Mouse (Mus musculus) cerebellum, postnatal 36 days (tissue): ENCODE results near the gene Mobp.
"Not testable (repeated sequence)": the region's sequence is repeated elsewhere in the genome, so short reads cannot be mapped to it uniquely, and the experiment has no call there.

Source experiments
- DNase-seq, 2 experiments: peaks; one replicate each; pipeline ENCODE4 v3.0.0; 2021 to 2022; ENCODE audit warnings: mixed read lengths in 2 of 2

Gene Mobp

GRCm38 (mm10) chr9:120149222-120149828 lies at the start of gene Mobp:
Mobp (plus strand) TSS chr9:120149707.
- no peak for DNase-seq

DNA sequence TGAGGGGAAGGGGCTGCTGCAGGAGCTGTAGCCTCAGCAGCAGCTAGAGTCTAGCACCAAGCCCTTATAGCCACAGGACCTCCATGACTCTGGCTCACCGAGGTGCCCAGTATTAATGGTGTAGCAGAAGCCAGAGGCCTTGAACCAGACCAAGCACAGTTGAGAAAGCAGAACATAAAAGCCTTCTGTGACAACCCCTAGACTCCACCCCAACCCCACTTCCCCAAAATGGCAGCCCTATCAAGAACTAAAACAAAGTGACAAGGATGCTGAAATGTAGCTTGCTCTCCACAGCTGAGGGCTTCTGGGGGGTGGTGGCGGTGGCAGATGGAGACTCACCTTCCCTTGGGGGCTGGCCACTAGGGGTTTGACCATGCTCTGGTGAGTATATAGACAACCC lies 48.3 kb upstream of the Mobp start:
- no peak for DNase-seq

- DNase-seq = not testable (repeated sequence)
Observed at GRCm38 (mm10) chr9:120108953-120109352, 40.6 kb upstream of the Mobp start.

DNA sequence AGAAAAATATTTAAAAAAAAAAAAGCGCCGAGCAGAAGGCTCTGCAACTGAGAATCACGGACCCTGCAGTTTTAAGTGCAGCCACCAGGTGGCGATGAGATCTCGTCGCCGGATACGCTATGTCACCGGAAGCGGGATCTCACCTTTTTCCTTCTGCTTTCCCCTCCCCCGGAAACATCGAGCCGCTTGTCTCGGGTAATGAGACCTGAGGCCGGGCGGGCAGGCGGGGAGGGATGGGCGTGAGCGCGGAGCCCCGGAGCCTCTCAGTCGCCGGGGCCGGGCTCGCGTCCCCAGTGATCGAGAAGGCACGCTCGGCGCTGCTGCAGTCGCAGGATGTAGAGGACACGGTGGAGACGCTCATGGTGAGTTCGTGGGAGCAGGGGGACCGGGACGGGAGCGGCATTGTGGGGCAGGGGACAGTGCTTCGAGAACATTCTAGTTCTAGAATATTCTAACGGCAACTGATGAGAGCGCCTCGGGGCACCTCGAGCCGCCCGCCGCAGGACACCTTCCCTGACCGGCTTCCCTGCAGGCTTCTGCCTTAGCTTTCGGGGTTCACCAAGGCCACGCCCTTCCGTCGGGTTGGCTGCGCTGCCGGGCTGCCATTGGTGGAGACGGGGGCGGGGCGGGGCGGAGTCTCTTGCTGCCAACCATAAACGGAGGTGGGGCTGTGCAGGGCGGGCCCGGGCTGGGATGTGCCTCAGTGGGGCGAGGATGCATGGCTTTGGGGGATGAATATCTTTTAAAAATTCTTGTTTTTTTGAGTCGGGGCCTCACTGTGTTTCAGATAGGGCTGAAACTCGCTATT lies 39.1 kb upstream of the Mobp start, which contains the start of gene Slc25a38:
Gene Slc25a38 (plus strand): TSS at position 164 of the 808 bp plus-strand sequence.
- DNase-seq = peak; percentile 95 to 97

GRCm38 (mm10) chr9:120111156-120111945 lies 38.2 kb upstream of the Mobp start:
- no peak for DNase-seq

GRCm38 (mm10) chr9:120112472-120112871 lies 37.0 kb upstream of the Mobp start:
- no peak for DNase-seq

- DNase-seq = no peak
Observed at GRCm38 (mm10) chr9:120113456-120113855, 36.1 kb upstream of the Mobp start.

- DNase-seq = no peak
Observed at GRCm38 (mm10) chr9:120114051-120114788, 35.3 kb upstream of the Mobp start.

GRCm38 (mm10) chr9:120114789-120115151 lies 34.7 kb upstream of the Mobp start:
- no peak for DNase-seq

GRCm38 (mm10) chr9:120115580-120115979 lies 33.9 kb upstream of the Mobp start:
- DNase-seq = no peak

DNA sequence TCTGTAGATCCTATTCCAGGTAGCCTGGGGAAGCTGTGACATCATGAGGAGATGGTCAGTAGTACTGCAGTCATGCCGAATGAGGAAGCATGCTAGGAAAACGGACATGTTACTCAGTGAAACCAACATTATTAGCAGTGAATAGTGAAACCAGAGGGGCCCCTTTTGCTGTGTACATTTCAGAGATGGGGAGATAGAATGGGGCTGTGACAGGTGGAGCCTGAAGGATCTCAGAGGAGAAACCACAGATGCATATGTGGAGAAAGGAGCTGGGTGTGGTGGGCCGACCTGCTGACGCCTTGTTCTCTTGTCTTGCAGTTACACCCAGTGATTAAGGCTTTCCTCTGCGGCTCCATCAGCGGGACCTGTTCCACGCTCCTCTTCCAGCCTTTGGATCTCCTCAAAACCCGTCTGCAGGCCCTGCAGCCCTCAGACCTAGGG lies 33.3 kb upstream of the Mobp start:
- no peak for DNase-seq

DNA sequence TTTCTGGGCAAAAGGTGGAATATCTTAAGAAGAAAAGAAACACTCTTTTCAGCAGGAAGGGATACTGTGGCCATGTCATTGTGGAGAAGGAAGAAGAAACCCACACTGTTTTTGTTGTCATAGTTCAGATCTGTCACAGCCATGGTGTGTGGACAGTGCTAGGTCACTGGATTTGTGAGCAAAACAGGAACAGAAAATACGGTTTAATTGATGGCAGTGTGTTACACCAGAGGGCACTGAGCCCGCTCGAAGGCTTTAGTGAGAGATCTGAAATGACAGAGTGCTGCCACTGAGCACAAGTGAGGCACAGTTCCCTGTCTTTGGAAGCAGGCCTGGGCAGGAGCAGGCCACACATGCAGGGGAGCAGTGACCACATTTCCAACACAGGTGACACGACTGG lies 31.3 kb upstream of the Mobp start:
- DNase-seq = no peak

DNA sequence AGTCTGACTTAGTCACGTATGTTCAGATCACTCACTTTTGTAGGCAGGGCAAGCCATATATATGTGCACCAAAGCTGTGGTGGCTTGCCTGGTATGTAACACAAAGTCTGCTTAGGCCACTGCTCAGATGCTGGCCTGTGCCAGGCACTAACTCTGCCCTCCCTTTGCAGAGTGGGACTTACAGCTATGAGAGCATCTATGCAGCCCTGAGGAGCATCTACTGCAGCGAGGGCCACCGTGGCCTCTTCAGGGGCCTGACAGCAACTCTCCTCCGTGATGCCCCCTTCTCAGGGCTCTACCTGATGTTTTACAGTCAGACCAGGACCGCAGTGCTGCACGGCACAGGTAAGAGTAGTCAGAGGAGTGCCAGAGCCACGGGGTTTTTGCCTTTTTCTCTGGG lies 29.0 kb upstream of the Mobp start:
- no peak for DNase-seq

- no peak for DNase-seq
Observed at GRCm38 (mm10) chr9:120126868-120127267, 22.6 kb upstream of the Mobp start.

DNA sequence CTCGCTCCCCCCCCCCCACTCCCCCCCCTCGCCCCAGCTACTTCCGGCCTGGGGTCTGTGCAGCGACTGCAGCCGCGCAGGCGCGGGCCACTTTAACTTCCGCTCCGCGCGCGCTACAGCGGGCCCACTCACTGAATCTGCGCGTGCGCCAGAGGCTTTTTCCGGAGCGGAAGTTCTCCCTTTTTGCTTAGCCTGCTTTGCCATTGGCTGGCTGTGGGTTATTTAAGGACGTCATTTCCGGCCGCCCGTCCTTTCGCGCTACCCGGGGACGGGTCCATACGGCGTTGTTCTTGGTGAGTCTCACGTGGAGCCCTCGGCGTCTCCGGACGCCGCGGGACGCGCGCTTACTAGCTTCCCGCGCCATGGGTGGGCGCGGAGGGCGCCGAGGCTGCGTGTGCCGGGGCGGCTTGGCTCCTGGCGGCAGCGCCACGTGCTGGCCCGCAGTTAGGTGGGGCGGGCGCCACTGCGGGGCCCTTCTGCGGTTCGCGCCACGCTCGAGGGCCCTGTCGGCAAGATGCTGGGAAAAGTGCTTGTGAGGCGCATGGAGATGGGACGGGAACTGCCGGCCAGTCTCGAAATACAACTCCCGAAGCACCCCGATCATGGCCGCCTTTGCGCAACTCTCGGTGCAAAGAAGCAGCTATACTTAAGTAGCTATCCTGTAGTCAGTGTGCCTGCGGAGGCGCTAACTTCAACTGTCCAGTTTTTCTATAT lies 21.8 kb upstream of the Mobp start, which contains the start of gene Rpsa:
Gene Rpsa (plus strand): TSS at position 152 of the 714 bp plus-strand sequence.
- peak; percentile 96 to 98 for DNase-seq

DNA sequence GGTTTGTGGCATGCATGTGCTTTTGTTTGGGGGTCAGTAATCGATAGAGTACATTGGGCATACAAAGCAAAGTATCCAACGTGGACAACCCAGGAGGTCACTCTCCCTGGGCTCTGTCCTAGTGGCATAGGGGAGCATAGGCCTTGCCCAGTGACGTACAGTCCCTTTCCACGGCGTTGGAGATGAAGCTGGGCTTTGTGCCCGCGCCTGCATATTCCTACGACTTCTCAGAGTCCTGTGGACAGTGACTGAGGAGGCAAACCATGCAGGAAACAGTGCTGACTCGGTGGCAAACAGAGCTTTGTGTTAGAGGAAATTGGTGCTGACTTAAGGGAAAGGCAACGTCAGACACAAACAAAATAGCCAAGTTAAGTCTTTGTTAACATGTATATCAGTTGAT lies 20.2 kb upstream of the Mobp start:
- no peak for DNase-seq

- DNase-seq = no peak
Observed at GRCm38 (mm10) chr9:120131784-120132288, 17.7 kb upstream of the Mobp start.

GRCm38 (mm10) chr9:120132980-120133754 lies 16.3 kb upstream of the Mobp start:
- no peak for DNase-seq

GRCm38 (mm10) chr9:120133755-120134475 lies 15.6 kb upstream of the Mobp start:
- DNase-seq = no peak

DNA sequence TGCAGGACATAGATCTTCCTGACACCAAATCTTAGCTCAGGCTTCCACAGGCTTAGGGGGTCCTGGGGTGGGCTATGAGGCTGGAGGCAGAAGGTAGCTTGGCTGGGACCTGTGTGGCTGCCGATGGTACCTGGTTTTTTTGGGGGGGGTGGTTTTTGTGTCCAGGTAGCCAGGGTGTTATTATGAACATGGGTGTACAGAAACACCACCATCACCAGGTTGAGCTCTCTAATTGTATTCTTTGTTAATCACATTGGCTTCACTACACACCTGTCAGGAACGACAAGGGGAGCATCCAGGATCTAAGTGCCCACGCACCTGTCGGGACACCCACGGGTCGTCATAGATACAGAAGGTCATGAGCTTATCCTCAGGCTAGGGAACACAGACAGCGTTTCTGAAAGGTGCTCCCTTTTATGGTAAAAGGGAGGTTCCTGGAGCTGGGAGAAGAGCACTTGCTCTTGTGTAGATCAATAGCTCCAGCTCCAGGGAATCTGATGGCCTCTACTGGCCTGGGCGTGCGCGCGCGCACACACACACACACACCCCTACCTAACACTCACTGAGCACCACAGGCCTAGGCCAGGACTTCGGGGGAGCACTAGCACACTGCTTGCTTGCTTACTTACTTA lies 14.9 kb upstream of the Mobp start:
- DNase-seq = no peak
